Mouse (Mus musculus) adrenal gland, adult 8-10 months (tissue): ENCODE measurements at regions not wholly inside any gene's neighbourhood (a gene's known extent, or its start where the extent isn't known, plus 50 kb on each side); places are given as distances from the start of the nearest gene placed in this dataset.
A peak's percentile ranks its signal among the peaks of the same experiment; 100 is the strongest.

Experiments
- DNase-seq: peaks from one replicate; pipeline ENCODE4 v3.0.0; 2022

DNA sequence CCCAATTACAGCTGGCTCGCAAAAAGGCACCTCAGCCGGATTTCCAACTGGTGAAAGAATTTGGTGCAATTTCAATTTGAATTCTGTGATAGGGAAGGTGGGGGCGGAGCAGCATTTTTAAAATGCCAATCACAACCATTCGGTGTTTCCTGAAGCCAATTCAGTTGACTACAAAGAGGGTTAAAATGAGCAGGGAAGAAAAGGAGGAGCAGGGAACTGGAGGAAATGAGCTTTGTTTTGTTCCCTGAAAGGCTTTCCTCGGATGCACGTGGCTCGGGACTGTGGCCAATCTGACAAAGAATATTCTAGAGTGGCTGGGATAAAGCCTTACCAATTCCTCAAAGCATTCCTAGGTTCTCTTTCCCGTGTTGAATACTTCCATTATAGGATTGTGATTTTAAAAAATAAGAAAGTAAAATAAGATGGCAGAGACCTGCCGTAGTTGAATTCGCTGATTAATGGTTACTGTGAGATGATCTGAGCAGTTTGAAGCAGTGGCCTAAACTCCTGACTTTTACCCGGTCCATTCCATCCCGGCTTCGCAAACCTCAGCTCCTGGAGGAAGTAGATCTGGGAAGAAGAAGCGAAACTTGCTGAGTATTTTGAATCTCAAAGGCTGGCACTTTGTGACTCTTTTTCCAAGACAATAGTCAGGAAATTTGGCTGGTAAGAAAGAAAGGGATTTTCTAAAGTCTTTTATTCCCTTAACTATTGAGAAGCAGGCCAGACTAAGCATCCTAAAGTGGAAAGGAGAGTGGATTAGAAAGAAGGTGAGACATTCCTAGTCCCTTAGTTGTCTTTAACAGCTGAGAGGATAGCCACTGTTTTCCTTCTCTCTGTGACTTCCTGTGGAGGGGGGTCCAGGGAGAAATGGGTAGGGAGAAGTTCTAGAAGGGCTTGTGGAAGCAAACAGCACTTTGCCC, 229.3 kb upstream of the Adgrl2 start:
- DNase-seq: no peak

DNA sequence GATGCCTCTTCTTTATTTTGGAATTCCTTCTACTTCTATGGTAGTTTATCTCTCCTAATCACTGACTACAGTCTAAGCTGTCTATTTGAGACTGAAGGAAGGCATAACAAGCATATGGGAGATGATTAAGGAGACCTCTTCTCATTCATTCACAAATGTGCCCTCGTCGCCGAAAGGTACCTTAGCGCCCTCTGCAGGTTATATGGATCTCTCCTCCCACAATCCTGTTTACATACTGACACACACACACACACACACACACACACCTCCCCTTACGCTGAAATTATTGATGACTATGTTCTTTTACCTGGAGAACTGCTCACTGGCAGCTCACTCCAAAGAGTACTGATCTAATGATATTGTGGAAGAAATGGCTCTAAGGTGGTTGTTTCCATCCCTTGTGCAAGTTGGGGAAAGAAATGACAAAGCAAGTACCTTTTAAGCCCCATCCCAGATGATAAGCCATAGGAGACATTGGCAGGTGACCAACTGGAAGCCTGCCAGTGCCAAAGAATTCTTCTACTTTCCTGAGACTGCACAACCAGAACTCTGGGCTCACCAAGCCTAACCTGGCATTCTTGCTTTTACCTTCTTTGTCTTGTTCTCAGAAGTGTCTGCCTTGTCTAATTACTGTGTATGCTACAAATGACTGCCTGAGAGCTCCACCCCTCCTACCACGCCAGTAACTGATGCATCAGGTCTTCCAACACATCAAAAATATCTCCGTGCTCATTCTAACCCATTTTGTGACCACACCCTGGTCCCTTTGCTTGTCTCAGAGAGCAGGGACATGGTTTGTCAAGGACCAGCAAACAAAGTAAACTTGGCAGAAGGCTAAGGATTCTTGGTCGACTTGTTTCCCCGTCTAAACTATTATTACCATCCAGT, 227.8 kb upstream of the Adgrl2 start:
- no peak for DNase-seq

DNA sequence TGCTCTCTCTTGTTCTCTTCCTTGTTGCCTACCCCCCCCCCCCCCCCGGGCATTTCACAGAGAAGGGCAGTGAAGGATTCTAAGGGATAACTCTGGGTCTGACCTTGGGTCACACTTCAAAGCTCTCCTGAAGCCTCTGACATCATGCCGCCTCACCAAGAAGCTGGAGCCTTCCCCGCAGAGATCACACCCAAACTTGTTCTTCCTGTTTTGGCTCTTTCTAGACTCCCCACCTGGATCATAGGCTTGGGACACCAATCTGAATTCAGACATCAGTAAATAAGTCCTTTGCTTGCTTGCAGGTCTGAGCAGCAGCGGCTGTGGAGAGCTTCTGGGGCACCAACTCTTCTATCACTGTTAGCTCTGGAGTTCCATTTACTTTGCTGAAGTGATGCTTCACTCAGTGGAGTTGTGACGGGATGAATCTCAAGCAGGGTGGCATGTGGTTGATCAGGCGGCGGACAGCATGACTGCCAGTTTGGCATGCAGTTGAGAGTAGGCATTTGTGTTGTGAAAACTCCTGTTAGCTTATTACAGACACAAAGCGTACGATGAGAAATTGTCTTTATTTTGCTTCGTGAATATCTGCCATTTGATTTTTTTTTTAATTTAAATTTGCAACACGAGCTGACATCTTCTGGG, 226.5 kb upstream of the Adgrl2 start:
- no peak for DNase-seq

DNA sequence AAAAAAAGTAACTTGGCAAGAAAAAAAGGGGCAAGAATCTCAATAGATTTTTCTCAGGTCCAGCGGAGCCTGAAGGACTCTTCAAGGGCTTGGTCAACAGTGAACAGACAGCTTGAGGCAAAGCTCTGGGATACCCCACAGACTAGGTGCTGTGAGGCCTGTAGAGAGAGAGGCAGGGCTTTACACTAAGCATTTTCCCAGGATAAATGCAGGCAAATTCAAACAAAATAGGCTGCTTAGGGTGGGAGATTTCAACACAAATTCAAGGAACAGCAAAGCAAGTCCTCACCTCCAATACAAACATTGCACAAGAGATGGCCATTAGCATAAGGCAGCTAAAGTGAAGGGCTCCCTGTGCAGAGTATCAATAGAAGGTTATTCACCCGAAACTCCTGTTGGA, 225.3 kb upstream of the Adgrl2 start:
- no peak for DNase-seq

DNA sequence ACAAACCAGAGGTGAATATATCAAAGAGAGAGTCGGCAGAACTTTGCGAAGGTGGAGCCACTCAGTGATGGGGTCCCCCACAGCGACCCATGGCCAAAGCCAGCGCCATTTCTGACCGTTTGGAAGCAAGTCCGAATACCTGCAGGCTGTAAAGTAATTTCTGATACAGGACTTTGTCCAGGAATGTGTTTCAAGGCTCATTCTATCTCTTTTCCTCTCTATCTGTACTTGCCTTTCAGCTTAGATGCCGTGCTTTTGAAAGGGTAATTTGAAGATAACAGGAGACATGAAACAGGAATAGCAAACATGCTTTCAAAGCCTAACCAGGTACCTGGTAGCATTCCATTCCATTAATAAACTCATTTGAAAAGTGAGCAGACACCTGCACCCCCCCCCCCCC, 221.6 kb upstream of the Adgrl2 start:
- no peak for DNase-seq

DNA sequence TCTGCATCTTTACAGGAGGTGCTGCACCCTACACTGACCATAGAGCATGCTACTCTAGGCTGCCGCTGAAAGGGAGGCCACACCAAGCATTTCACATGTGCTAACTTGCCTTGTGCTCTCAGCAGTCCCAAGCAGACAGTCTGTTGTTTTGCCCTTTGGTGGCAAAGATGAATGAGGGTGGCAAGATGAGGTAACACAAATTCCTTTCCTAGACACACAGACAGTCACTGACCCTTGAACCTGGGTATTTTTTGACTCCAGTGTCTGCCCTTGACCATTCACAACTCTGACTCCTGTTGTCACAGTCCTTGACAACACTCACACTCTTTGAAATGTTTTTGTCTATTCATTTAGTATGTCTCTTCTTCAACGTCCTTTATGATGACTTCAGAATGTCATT, 218.9 kb upstream of the Adgrl2 start:
- DNase-seq: no peak

DNA sequence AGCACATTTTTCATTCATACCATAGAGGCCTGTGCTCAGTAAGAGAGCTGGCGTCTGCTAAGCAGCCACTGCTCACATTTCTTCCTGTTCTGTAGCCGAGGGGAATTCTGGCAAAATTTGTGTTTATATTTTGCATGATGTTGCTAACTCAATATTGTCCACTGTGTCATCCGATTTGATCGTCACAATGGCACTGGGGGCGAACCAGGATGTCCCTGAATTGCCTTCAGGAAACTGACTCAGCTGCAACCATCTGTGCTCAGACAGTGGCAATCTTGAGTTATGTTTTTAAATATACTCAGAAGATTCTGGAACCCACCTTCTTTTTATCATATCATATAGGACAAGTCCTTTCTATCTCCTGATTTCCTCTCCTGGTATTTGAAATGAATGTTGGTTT, 213.1 kb upstream of the Adgrl2 start:
- no peak for DNase-seq

DNA sequence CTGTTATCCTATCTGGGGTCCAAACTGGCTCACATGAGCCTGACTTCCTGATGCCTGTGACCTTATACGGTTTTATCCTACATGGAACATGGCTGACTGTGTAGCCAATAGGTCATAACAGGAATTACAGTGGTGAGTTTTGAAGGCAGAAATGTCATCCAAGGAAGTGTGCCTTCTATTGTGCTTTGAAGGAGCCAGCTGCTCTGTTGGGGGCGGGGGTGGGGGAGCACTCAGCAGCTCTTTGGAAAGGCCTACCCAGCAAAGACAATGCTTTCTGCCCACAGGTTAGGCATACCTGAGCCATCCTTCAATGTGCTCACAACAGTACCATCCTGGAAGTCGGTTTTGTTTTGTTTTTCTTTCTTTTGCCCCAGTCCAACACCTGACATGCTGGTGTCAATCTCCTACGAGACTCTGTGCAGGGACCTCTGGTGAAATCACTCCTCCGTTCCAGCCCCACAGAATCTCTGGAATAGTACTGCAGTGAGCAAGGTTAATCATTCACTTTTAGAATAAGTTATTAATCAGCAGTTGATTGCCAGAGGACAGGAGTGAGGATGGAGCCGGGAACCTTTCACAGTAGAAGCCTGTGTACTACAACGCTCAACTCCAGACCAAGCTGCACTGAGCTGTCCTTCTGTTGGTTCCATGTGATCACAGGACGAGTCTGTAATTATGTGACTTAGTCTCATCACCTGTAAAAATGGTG, 206.3 kb upstream of the Adgrl2 start:
- no peak for DNase-seq

DNA sequence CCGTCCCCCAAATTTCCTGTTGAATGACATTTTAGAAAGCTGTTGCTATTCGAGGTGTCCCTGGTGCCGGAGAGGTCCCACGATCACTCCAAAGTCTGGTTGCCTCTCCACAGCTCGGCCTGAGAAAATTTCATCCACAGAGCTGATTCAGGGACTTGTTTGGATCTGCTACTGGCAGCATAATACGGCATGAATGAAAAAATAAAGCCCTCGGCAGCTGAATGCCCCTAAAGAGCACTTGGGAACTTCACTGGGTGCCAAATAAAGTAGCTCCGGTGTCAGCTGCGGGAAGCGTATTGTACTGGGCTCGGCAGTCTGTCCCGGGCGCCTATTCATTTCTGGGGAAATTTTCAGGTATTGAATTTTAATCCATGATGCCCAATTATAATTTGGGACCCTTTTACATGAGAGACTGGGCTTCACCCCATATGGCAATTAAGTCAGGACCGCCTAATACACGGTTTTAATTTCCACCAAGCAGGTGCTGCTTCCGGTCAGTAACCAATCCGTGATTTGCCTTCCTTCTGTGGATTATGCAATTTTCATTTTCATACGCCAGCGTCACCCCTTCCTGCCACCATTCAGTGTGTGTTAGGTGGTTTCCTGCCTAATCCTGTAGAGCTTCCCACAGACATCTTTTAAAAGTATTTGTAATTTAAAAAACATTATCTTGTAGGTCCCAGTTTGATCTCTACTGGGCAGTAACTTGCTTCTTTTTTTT, 200.7 kb upstream of the Adgrl2 start:
- no peak for DNase-seq

DNA sequence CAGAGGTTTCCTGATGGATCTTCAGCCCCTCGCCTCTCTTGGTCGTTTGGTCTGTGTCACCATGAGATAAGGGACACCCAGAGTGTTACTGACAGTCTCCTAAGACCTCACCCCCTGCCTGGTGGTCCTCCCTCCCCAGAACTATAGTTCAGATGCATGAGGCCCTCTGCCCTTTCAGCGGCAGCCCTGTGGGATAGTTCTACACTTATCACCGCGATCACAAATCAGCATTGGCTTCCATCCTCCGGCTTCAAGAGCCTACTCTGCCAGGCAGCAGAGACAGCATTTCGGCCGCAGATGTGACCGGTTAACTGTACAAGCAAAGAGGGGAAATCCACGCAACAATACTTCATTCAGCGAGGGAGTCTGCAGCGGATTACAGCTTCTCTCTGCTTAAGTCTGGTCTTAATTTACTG, 193.8 kb upstream of the Adgrl2 start:
- no peak for DNase-seq

DNA sequence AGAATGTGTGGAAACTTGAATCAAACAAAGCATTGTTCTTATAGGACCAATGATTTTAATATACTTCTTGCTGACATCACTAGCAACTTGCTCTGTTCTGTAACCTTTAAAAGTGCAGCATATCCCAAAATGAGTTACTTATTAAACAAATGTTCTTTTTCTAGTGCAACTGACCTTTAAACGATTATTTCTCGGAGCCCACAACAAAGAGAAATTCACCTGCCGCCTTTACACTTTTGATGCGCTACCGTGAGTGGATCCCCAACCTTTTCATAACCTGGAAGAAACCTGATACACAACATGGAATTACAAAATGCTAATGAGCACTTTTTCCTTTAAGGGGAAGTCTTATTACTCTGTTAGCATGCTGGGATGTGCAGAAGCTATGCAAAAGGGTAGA, 191.7 kb upstream of the Adgrl2 start:
- DNase-seq: no peak

DNA sequence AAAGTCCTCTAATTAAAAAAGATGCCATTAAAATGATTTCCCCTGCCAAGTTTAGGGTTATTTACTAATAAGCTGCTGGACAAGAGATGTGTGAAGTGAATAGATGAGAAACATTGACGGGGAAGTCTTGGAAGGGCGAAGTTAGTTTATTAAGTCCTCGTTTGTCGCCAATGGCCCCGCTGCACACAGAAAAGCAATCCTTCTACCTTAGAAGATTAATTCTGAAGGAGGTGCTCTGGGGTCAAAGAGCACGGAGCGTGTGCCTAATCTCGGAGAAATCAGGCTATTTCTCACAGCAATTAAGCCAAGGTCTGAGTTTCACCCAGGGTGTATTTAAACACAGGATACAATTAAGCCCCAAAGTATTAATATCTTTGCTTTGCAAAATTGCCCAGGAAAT, 189.8 kb upstream of the Adgrl2 start:
- DNase-seq: no peak

DNA sequence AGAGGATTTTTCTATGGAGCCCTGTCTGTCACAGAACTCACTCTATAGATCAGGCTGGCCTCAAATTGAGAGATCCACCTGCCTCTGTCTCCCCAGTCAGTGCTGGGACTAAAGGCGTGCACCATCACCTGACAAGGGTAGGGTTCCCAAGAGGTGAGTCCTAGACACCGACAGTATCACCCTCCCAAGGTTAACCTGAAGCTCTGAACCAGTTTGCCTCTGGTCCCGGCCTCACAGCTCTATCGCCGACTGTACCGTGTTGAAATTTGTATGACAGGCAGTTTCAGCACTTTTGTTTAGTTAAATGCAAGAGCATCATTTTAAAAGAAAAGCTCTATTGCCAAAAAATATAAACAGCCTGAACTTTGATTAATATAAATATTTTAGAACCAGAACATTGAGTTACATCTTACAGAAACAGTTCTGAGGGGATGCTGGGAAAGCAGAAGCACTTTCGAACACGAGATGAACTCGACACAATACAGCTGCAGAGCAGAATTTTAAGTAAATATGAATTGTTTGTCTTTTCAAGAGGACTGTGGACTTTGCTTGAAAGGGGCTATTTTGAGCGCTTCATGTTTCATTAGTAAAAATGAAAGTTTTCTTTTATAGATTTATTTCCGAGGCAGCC, 189.2 kb upstream of the Adgrl2 start:
- no peak for DNase-seq

DNA sequence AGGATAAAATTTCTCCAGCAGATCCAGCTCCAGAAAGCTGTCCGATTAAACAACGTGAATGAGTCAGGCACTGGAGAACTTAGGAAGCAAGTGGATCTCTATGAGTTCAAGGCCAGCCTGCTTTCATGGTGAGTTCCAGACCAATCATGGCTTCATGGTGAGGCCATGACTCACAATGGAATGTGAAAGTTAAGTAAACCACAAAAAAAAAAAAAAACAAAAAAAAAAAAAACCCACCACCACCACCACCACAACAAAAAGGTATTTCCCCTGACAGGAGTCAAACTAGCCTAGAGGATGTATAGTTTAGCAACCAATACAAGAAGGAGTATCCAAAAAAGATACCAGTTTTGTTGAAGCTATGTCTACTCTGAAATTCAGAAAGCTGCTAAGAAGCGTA, 188.5 kb upstream of the Adgrl2 start:
- no peak for DNase-seq

DNA sequence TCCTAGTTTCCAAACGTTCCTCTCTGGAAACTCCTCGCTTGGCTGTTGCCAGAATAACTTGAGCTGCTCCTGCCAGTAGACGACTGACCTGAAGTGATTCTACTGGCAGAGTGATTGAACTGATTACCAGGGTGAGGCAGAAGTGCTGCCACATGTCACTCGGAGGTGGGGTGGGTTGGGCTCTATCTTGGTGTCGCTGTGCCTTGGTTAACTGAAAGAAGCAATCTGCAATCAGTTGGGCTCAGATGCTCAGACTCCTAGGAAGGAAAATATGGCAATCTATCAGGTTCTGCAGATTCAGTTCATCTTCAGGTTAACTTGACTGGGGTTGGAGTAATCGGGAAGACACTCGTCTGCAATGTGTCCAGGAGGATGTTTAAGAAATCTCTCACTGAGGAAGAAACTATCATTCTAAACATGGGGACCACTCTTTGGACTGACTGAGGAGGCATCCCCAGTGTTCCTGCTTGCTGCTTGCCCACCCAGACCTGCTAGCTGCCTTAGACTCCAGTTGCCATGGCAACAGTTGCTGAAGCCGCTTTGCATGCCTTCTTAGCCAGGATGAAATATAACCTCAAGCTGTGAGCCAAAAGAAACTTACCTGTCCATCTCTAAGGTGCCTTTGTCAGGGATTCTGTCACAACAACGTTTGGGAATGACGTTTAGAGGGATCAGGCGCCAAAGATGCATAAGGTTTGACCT, 184.5 kb upstream of the Adgrl2 start:
- no peak for DNase-seq

DNA sequence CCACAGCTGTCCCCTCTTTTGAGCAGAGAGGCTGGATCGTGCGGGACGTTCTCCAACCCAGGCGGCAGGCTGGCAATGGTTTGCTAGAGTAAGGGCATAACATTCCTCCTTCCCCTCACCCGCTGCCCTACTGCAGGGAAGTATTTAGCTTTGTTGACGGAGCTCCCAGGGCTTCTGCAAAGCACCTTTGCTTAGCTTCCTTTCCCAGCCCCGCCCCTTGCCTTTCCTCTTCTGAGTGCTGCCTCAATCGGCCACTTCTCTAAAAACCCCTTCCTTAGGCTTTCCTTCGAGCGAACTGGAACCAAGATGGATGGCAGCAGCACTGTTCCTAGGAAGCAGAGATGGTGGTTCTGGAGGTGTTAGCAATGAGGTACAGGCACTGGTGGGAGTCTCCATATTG, 183.2 kb upstream of the Adgrl2 start:
- no peak for DNase-seq

DNA sequence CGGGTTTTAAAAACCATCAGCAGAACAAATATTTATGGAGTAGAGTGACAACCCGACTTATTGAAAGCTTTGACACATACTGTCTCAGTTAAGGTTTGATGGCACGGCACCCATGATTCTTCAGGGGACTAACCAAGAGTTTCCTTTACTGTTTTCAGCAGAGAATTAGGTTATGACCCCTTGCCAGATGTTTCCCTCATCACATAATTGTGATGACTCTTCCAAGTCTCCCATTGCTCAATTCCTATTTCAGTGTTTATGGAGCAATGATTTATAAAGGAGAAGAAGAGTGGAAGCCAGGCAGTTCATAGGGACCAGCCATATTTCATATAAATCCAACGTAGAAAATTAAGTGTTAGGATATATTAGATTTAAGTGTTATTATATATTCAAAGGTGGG, 181.4 kb upstream of the Adgrl2 start:
- DNase-seq: no peak

DNA sequence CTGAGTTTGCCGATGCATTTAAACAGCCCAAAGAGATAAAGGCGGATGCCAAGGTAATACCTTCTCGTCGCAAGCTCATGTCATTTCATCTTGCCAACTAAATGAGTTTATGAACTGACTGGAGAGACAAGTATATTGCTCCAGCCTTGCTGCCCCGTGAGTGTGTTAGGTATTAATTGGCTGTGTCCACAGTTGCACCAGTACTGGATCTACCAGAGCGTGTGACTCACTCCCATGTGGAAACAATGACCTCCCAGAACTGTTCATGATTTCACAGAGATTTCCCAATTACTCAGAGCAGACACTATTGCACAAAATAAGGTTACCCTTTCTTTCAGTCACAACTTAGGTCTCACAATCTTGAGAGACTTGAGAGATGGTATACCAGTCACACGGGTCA, 179.8 kb upstream of the Adgrl2 start:
- DNase-seq: peak; percentile 70

DNA sequence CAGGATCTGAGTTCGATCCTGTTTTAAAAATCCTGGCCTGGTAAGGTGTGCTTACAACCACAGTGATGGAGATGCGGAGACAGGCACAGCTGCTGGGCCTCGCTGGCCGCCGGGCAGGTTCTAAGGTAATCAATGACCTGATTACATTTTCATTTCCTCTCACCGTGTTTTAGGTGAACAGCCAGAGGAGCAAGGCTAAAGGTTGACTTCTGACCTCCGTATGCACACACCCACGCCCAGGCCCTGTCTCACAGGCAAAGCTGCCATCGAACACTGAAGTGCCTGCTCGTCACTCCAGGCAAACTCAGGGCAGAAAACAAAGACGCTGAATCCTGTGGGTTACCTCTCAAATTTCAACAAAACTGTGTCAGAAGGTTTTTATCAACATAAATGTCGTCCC, 179.1 kb upstream of the Adgrl2 start:
- no peak for DNase-seq

DNA sequence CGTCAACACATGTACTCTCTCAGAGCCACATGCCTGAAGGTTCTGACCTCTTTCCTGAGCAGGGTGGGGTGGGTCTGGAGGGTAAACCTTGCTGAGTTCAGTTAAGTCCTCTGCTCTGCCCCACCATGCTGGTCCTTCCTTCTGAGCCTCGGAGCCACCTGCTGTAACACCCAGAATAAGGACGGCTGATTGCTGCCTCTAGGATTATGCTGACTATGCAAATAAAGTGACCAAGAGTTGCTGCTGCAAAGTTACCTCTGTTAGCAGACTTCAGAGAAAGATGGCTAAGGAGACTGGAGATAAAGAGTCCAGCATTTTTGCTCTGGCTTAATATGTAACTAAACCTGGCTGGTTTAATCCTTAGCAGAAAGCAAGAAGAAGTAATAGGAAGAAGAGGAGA, 177.6 kb upstream of the Adgrl2 start:
- no peak for DNase-seq

DNA sequence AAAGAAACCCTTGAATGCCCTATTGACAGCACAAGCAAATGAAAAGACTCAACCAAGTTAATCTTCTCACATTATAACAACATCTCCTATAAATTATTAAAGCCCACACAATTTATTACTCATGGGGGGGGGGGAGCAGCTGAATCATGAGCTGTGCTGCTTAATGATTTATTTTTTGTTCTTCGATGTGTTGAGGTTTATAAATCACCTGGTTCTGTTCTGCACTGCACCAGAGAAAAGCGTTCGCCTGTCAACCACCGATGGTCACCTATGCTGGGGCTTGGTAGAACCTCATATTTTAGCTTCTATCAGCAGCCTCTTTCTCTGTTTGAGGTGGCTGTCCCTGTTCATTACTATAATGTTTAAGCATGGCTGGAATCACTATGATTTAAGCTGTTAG, 174.4 kb upstream of the Adgrl2 start:
- DNase-seq: no peak
